Mouse (Mus musculus) urinary bladder, adult 18-20 months (tissue): ENCODE measurements around the gene Cd59b.

Experiments
- DNase-seq, 2 experiments: peaks; one replicate each; pipeline ENCODE4 v3.0.0; 2022; ENCODE audit warnings: low spot score in 2 of 2, mixed read lengths in 2 of 2

Gene Cd59b

DNA sequence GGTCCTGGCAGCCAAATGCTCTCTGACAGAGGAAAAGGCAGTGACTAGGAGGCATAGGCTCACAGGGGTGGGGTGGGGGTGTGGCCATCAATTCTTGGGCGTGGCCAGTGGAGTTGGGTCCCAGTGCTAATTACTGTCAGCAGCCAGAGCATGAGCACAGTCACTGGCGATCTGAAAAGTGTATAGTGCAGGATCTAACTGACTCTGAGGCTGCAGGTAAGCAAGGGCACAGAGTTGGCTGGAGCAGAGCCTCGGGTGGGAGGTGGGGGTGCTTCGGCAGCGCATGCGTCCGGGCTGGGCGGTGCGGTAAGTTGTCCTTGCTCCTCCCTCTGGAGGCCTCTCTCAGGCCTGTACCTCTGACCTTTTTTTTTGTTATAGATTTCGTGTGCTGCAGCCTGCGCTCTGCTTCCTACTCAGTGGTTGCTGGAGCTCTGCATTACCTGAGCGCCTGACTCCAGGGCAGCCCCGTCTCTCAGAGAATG lies at the start of gene Cd59b:
TSS of gene Cd59b (plus strand) at position 146 of the 482 bp plus-strand sequence.
- peak; percentile 24 to 45 for DNase-seq

DNA sequence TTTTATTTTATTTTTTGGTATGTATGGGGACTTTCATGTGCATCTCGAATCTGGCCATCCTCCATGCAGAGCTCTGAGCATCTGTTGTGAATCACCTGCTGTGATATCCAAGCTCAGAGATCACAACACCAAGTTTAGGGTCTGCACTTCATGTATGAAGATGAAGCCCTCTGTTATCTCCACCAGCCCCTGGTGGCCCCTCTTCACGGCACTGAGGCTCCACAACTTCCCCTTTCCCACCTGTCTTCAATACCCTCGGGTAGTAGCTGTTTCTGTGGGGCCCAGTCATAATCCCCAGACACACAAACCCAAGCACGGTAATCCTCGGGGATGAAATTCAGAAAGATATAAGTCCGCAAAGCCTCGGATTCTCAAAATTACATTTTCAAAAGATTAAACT lies 46.6 kb upstream of the Cd59b start:
- DNase-seq: no peak

DNA sequence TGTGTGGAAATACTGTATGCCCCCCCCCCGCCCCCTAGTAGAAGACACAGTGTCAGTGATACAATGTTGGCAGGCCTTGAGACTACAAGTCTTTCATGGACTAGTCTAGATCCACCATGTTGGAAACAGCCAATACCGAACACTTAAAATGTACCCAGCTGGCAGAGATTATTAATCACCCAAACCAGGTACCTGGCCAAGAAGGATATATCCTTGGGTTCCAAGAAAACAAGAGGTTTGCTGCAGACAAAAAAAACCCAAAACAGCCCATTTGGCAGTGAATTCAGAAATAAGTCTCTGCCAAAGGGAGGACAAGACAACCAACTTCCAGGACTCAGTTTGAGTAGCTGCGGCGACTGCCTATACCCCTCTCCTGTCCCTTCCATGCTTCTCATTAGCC lies 45.0 kb upstream of the Cd59b start:
- DNase-seq: no peak

DNA sequence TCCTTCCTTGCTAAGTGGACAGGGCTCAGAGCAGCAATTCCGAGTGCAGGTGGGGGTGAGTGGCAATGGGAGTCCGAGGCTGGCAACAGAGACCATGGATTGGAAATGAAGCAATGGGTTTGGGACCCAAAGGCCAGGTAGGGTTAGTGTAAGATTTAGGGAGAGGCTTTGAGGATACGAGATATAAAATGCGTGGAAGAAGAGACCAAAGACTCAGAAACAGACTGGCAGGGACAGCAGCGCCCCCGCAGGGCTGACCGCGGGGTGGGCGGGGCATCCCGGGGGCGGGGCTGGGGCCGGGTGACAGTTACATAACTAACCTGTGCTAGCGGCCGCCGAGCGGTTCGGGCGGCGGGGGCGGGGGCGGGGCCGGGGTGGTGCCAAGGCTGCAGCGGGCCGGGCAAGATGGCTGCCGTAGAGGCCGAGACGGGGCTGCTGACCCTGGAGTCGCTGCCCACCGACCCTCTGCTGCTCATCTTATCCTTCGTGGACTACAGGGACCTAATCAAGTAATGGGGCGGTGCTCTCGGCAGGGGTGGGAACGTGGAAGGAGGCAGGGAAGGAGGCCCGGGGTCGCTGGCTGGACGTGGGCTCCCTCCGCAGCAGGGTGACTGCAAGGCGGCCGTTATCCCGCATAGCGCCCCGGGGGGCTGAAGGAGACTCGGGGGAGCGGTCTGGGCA lies 42.1 kb upstream of the Cd59b start, which contains the start of gene Fbxo3:
TSS of gene Fbxo3 (plus strand) at position 264 of the 681 bp plus-strand sequence.
- peak; percentile 77 to 79 for DNase-seq

DNA sequence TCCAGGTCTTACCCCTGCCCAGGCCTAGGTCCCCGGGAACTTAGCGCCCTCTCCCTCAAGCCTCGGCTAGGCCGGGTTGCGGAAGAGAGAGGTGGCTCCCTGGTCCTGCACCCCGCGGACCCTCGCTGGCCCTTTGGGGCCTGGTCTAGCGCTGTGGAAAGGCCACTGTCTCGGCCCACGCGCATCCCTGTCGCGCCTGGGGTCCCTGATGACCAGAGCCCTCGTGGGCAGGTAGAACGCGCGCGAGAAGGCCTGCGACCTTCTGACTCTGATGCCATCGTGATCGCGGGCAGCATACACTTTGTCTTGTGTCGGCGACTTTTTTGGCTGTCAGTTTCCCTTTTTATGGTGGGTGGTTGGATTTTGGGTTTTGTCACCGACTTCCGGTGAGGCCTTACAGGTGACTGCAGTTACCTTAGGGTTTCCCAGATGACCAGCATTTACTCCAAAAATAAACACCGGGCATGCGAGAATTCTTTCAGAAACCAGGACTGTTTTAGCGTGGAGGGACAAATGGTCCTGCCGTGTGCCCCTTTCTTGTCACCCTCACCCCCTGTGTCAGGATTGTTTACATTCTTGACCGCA lies 41.4 kb upstream of the Cd59b start, which contains the start of gene 4931422A03Rik:
TSS of gene 4931422A03Rik (minus strand) at position 223 of the 585 bp plus-strand sequence.
- DNase-seq: peak in 1 of 2 experiments; percentile 11

DNA sequence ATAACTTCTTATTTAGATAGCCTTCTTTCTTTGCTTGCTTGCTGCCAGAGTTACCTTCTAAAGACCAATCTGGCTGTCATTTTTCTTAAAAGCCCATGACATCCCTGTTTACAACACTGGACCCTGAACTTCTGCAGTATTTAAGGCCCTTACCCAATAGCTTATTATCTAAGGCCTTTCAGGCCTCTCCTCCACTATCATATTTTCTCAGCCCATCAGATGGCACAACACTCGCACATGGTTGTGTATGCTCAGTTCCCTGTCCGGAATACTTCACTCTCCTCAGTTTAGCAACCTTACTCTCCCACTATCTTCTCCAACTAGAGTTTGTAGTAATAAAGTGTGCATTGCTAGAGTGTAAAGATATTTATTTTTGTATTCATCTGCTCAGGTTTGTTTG lies 40.6 kb upstream of the Cd59b start:
- no peak for DNase-seq

DNA sequence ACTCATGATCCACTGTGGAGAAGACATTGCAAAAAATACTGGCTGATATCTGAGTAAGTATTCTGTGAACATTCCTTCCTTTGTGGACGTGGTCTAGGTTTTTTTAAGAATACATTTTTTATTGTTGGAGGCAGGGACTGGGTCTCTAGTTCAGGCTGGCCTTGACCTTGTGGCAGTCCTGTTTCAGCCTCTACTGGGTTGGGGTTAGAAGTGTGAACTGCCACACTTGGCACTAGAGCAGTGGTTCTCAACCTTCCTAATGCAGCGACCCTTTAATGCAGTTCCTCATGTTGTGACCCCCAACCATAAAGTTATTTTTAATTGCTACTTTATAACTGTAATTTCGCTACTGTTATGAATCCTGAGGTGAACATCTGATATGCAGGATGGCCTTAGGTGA lies 39.3 kb upstream of the Cd59b start:
- no peak for DNase-seq

DNA sequence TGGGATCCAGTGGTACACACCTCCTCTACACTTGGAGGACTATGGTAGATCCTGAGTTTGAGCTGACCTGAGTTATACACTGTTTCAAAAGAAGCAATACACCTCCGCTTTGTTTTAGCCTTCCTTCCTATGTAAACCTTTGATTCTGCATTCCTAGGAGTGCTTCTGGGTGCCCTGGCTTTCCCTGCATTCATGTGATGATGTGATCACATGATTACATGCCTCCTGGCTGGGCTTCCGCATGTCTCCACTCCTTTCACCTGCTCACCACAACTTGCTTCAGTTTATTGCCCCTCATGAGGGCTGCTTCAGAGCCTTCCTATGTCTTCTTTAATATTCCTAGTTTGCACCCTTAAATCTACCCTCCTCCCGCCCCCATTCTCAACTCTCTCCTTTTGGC lies 37.6 kb upstream of the Cd59b start:
- DNase-seq: no peak

DNA sequence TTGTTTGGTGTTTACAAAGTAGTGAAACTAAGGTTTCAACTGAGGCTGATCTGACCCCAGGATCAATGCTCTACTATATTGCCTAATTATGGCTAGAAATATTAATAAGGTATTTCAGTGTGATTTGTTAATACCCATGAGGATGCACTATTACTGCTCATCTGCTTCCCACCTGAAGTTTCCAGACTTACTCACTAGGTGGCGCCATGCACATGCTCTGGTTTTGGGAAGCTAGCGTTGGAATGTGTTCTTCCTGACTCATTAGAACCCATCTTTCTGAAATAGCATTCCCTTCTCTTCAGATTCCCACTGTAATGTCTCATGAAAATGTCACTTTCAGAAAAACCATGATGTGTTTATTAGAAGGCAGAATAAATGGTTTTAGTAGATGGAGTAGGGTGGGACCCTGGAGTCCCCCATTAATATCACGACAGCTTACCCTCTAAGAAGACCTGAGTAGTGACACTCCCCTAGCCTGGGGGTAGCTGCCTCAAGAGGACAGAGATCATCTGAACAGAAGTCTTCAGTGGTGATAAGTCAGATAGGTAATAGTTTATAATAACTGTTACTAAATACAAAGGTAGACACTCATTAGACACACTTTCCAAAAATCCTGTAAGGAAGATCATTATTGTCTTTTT lies 34.7 kb upstream of the Cd59b start:
- DNase-seq: peak in 1 of 2 experiments; percentile 10

DNA sequence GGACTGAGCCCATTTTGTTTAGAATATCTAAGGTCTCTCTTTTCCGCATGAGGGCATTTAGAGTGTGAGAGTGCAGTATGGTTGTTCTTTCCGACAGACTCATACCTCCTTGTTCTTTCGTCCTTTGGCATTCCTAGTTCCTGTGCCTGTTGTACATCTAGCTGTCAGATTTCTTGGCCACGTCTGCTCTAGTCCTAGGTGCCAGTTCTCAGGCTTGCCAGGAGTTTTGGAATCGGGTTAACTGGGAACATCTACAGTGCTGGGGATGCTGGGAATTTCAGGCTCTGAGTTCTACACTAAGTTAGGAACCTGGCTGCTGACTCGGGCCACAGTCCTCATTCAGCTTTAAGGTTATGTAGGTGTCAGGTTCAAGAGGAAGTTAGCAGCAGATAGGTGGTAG lies 34.1 kb upstream of the Cd59b start:
- DNase-seq: no peak

DNA sequence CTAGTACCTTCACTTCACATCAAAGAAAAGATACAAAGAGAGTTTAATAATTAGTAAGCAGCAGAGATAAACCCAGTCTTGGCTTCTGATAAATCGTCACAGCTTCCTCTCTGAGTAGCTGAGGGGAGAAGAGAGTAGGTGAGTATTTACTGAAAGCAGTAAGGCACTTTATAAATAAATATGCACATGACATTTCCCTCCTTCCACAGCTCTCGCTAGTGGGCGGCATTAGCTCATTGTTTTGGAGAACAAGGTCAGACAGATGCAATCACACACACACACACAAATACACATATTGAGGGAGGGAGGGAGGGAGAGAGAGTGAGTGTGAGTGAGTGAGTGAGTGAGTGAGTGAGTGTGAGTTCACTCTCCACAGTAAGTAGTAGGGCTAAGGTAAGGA lies 33.3 kb upstream of the Cd59b start:
- DNase-seq: no peak

DNA sequence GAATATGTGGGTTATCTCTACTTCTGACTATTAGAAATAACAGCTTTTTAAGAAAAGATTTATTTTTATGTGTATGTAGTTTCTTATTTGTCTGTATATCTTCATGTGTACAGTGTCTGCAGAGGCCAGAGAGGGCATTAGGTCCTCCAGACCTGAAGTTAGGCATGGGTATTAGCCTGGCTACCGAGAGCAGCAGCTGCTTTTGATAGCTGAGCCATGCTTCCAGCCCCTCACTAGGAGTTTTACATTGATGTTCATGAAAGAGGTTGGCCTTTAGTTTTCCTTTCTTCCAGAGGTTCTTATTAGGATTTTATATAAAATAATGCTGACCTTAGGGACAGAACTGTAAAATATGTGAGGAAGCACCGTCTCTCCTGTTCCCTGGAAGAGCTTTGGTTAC lies 31.4 kb upstream of the Cd59b start:
- DNase-seq: no peak

DNA sequence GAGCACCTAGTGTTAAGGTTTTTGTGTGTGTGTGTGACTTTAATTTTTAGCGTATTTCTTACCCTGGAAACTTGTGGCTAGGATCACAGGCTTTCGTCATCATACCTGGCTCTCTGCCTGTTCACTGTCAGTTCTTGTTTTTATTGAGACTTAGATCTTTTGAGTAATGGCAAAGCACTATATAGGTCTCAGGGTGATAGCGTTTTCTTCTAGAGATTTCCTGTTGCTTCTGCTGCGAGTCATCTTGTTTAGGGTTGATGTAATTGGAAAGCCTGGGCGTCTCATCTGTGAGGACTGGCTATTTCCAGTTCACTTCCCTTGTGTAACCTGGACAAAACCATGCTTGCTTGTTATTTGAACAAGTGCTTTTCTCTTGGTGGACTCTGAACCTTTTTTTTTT lies 28.0 kb upstream of the Cd59b start:
- no peak for DNase-seq

DNA sequence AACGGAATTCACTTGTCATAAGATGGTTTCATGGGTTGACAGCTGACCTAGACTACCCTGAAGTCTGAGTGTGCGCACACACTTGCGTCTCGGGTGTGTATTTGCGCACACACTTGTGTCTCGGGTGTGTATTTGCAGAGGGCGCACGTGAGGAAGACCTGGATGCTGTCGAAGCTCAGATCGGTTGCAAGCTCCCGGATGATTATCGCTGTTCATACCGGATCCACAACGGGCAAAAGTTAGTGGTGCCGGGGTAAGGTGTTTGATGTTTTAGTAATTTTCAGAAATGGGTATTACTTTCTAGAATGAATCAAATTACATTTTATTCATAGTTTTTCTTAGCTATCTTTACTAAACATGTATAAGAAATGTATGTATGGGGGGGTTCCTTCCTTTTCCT lies 26.9 kb upstream of the Cd59b start:
- no peak for DNase-seq

DNA sequence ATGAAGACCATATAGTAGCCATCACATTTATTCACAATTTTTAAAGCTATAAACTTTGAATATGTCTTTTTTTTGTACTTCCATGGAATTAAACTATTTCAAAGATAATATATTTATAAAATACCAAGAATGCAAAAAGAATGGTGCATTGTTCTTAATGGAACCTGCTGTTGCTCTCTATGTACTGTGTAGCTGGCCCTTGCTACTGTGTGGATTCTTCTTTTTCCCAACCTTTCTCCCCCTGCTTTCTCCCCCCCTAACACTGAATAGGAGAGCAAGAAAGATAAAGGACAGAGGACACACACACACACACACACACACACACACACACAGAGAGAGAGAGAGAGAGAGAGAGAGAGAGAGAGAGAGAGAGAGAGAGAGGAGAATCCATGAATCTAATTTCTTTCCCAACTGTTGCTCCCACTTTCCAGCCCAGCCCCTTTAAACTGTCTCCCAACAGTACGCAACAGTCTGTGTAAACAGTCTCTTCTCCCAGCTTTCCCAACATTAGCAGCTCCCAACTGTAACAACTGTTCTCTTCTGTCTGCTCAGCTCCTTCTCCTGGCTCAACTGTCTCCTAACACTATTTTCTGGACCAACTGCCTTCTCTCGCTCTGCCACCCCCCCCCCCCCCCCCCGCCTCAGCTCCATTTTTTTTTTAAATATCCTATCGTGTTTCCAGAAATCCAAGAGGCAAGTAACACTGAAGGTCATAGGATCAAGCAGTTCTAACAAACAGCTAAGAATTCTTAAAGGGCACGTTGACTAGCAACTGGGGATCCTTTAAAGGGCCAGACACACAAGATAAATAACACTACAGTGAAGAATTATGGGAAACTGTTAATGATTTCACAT lies 25.8 kb upstream of the Cd59b start:
- no peak for DNase-seq

DNA sequence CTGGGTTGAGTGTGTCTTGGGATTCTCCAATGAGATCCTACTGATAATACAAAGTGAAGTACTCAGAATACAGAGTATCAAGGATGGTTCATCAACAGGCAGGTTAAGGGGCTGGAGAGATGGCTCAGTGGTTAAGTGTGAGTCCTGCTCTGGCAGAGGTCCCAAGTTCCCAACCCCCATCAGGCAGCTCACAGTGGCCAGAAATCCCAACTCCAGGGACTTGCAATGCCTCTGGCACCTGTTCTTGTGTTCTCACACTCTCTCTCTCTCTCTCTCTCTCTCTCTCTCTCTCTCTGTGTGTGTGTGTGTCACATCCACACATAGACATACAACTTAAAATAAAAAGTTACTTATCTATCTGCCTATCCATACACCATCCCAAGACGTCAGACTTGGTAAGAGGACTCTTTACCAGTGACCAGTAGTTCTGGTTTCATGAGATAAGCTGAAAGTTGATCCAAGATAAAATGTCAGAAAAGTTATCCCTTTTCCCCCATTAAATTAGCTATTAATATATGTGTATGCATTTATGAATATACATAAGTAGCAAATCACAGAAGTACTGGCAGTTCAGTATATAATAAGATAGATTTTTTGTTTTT lies 25.1 kb upstream of the Cd59b start:
- DNase-seq: no peak

DNA sequence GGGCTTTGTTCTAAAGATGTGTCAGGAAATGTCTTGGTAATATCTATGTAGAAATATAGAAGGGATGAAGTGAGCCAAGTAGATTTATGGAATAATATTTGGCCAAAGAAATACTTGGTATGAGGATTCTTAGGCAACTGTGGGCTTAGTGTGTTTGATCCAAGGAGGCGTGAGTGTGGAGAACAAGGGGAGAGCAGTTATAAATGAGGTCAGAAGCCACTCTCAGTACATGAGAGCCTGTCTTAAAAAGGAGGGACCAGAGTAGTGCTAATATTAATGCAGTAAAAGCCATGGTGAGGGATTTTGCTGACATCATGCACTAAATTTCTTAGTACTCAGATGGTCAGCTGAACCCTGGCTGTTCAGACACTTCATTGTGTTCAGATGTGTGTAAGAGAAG lies 11.3 kb upstream of the Cd59b start:
- no peak for DNase-seq

DNA sequence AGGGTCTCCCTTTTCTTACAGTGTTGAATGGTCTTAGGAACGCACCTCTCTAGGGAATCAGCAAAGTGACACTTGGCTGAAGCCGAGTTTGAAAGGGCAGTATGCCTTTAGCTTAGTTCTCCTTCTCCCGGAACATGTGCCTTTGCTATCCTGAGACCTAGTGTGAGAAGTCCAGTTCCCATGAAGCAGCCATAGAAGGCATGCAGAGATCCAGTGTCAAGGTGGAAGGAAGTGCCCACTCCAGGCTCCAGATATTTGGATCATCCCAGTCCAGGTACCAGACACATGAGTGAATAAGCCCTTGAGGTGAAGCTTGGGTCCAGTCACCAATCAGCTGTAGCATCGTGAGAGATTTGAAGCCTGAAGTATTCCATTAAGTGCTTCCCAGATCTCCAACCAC lies 10.7 kb upstream of the Cd59b start:
- DNase-seq: no peak

DNA sequence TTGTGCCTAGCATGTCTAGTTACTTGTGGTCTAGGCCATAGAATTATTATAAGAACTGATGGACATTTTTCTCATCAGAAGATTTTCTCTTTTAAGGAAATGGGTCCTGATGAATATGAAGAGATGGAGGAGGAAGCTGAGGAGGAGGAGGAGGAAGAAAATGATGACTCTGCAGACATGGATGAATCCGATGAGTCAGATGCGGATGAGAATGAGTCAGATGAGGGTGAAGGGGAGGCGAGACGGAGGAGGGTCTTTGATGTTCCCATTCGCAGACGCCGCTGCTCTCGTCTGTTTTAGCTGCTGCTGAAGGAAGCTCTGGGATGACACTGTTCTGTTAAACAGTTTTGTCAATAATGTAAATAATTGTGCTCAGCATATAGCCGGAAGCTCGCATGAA lies 9.9 kb upstream of the Cd59b start:
- DNase-seq: no peak

DNA sequence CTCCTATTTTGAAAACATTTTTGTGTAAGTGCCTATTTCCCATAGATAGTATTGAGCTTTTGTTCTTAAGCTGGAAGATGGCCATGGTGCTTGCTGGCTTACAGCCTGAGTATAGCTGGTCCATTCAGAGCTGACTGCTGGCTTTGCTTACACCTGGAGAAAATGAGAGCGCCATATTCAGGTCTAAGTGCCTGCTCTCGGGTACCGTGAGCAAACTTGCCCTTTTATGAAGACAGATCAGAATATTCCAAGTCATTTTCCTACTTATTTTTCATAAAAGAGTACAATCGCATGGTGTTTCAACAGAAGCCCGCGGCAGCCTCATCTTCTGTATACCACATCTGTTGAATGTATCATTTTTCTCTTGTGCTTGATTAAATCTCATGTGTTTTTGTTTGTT lies 8.7 kb upstream of the Cd59b start:
- no peak for DNase-seq

DNA sequence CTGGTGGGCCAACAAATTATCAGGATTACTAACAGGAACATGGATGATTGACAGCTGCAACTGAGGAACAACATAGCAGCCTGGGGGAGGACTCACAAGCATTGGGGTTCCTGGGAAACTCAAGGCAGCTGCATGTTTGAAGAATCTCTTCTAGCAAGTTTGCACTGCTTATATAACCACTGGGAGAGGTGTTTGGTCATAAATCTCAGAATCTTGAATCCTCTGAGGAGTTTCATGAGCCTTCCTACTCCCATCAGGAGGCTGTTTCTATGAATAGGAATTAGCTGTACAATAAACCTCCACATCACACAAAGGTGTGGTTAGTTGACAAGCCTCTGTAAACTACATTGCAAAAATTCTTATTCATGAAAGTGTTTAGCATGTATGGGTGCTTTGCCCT lies 7.0 kb upstream of the Cd59b start:
- DNase-seq: no peak

DNA sequence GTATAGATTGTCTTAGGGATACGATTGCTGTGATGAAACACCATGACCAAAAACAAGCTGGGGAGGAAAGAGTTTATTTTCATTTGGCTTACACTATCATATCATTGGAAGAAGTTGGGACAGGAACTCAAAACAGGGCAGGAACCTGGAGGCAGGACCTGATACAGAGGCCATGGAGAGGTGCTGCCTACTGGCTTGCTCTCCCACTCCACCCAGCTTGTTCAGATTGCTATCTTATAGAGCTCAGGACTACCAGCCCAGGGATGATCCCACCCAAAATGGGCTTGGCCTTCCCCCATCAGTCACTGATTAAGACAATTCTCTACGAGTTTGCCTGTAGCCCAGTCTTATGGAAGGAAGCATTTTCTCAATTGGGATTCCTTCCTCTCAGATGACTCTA lies 5.5 kb upstream of the Cd59b start:
- no peak for DNase-seq
